Mouse (Mus musculus) liver, embryonic 14.5 days (tissue): Measurements from ENCODE around the gene Uba52.

Experiments
- CTCF ChIP-seq: IDR thresholded peaks from 2 replicates; pipeline ENCODE4 v1.5.1; 2016; ENCODE audit warnings: antibody characterized with exemption, low read depth, control low read depth
- EP300 ChIP-seq: IDR thresholded peaks from 2 replicates; pipeline ENCODE4 v1.6.1; 2016; ENCODE audit warnings: antibody characterized with exemption, low read depth

- TF ChIP-seq CTCF (no peak), EP300 (no peak)
Observed at GRCm38 (mm10) chr8:70553740-70554139, 43.1 kb upstream of the Uba52 start.
